Mouse (Mus musculus) ovary, postnatal 36 days (tissue): Measurements from ENCODE around the gene Sel1l3.

Experiments used
- DNase-seq: peaks from one replicate; pipeline ENCODE4 v3.0.0; 2022; ENCODE audit warnings: low spot score, mixed read lengths

Gene Sel1l3

DNA sequence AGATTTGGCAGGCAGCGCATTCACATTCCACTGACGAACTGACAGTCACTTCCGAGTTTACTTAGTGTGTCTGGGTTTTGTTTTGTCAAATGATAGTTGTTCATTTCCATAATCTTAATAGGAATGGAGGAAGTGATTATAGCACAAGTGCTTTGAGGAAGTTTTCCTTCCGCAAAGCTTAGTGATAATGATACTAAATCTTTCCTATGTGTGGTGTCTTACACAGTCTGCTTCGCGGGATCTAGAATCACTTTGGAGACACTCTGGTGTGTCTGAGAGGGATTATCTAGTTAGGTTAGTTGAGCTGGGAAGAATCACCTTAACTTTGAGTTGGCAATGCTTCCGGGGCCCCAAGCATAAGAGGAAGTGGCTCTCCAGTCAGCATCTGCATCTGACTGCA lies 126.3 kb downstream of the Sel1l3 start:
- no peak for DNase-seq

DNA sequence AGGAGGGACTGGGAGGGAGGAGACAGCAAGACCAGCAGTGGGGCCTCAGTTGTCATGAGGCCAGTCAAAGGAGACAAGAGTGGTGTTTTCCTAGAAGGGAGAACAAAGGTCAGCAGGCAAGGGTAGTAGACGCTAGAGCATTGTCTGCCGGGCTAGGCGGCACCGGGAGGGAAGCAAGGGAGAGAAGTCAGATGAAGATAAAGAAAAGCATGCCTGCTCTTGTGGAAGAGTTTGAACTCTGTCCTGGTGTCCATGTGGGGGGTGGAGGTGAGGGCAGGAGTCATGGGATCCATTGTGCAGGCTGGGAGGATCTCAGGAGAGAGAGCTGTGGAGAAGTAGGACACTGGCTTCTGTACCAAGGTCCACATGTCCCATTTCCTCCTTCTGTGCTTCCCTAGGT lies 135.3 kb downstream of the Sel1l3 start:
- DNase-seq: no peak

DNA sequence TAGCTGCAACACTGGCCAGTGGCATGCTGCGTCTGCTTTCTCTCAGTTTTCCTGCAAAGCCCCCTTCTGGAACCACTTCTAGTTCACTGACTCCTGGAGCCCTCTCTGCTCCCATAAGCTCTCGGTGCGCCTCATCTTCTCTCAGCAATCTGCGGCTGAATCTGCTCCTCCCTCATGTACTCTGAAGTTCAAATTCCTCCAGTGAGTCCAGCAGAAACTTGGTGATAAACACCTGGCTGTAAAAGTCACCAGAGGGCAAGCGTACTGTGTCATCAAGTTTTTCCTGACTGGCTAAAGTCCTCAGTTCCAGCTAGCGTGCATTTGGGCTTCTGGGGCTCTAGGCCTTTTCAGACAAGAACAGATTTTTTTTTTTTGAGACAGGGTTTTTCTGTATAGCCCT lies 139.2 kb downstream of the Sel1l3 start:
- no peak for DNase-seq

DNA sequence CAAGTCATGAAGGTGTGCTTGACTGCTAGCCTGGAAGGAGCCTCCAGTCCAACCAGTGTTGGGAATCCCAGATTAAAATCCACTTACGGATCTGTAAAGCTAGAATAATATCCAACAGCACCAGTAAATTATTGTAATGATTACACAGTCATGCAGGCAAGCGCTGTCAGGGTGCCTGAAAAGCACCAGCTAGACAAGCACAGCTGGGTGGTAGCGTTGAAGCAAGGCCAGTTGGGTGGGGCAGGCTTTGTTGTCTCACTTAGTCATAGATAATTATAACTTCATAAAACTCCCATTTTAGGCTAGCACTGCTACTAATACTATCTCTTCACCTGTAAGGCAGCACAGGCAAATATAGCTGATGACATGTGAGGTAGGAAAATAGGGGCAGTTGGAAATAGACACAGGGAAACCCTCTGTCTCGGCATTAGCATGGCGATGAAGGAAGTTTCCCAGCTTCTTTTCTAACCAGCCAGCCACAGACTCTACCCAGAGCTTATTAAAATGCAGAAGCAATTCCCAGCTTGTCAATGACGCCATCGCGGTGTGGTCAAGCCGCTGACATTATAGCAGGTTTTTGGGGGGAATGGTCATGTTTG lies 152.1 kb downstream of the Sel1l3 start:
- DNase-seq: no peak
